Mouse (Mus musculus) erythroblast, embryonic 14.5 days (primary cell): ENCODE results near the gene Jmy.

Experiments
- GATA1 ChIP-seq: IDR thresholded peaks from 2 replicates; pipeline ENCODE4 v1.6.1; 2012; ENCODE audit warnings: low read length, inconsistent platforms, mixed read lengths
- TAL1 ChIP-seq: IDR thresholded peaks from 3 replicates; pipeline ENCODE4 v1.6.1; 2012; ENCODE audit warnings: low read length, inconsistent platforms, mixed read lengths

- TF ChIP-seq TAL1: no peak
- TF ChIP-seq GATA1: no peak
Measured at GRCm38 (mm10) chr13:93415055-93415454, 84.6 kb downstream of the Jmy start.
